Mouse (Mus musculus) limb, embryonic 12.5 days (tissue): ENCODE measurements at regions not wholly inside any gene's neighbourhood (a gene's known extent, or its start where the extent isn't known, plus 50 kb on each side); places are given as distances from the start of the nearest gene placed in this dataset.

Source experiments
- ATAC-seq: fragments of 200-750 bp; cut with Nextera tagmentation; 2 replicates; pipeline ENCODE4 v1.8.0; 2017; ENCODE audit warnings: low read depth, moderate TSS enrichment; ENCODE audit not compliant: insufficient number of reproducible peaks, insufficient read depth, low FRiP score, low TSS enrichment
- H3K27ac ChIP-seq: fragments of 300-500 bp; sonication (generic); 2 replicates; pipeline ENCODE4 v1.5.1; 2016; ENCODE audit warnings: mild to moderate bottlenecking, moderate library complexity
- H3K27me3 ChIP-seq: fragments of 300-500 bp; sonication (generic); 2 replicates; pipeline ENCODE4 v1.6.1; 2016; ENCODE audit warnings: mild to moderate bottlenecking, moderate library complexity
- H3K36me3 ChIP-seq: fragments of 300-500 bp; sonication (generic); 2 replicates; pipeline ENCODE4 v1.6.1; 2016; ENCODE audit warnings: mild to moderate bottlenecking, moderate library complexity
- H3K4me1 ChIP-seq: fragments of 300-500 bp; sonication (generic); replicated peaks from 2 replicates; pipeline ENCODE4 v1.6.1; 2016
- H3K4me2 ChIP-seq: fragments of 300-500 bp; sonication (generic); 2 replicates; pipeline ENCODE4 v1.6.1; 2016; ENCODE audit warnings: mild to moderate bottlenecking, moderate library complexity
- H3K4me3 ChIP-seq: fragments of 300-500 bp; sonication (generic); replicated peaks from 2 replicates; pipeline ENCODE4 v1.5.1; 2016; ENCODE audit warnings: mild to moderate bottlenecking
- H3K9ac ChIP-seq: fragments of 300-500 bp; sonication (generic); replicated peaks from 2 replicates; pipeline ENCODE4 v1.6.1; 2016; ENCODE audit warnings: mild to moderate bottlenecking, moderate library complexity
- H3K9me3 ChIP-seq: fragments of 300-500 bp; sonication (generic); 2 replicates; pipeline ENCODE4 v1.6.1; 2016; ENCODE audit warnings: mild to moderate bottlenecking, moderate library complexity
- WGBS: fragments of 180-500 bp; shearing (Covaris S2); methylation state at CpG from one replicate; pipeline ENCODE4 v1.1.7; 2016; 5-methylcytosine and 5-hydroxymethylcytosine counted together

DNA sequence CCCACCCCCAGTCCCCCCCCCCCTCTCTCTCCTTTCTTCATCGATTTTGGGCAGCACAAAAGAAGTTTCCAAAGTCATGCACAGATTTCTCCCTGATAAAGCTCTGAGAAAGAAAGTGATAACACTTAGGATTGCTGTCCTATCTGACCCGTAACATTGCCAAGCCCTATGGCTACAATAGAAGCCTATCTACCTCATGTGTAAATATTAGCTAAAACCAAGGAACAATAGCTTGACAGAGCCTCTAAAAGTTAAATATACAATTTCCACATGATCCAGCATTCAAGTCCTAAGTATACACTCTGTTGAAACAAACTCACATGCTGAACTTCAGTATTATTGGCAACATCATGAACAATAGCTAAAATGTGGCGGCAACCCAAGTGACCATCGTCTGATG lies 864.9 kb downstream of the Efnb2 start:
- Histone ChIP-seq H3K9me3 (no peaks in the 10 kb centered on the region), H3K4me2 (no peak overlapping the region), H3K9ac (no peak overlapping the region), H3K4me3 (no peak overlapping the region), H3K27ac (no peak overlapping the region), H3K36me3 (no peaks in the 10 kb centered on the region), H3K27me3 (no peaks in the 10 kb centered on the region), H3K4me1 (no peaks in the 10 kb centered on the region)
- ATAC-seq = no peak
- WGBS = 89% methylated on average over 4 of the region's 4 CpGs

DNA sequence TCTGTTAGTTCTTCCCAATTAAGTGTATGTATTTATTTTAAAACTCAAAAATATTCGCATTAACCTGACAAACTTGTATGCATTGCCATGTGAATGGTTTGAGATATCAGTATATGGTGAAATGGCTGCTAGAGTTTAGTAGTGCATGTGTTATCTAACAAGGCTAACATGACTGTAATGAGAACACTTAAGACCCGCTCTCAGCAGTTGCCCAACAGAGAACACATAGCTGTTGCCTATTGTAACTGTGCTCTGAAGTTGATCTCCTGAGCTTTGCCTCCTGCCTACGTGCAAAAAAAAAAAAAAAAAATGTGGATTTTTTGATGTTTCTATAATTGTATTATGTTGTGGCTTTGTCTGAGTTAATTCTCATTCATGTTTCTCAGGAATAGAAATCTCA lies 897.2 kb downstream of the Efnb2 start:
- no peaks in the 10 kb centered on the region for H3K4me1 ChIP-seq
- WGBS = 81% methylated on average over 3 of the region's 3 CpGs
- no peaks in the 10 kb centered on the region for H3K27me3 ChIP-seq
- H3K36me3 ChIP-seq = no peaks in the 10 kb centered on the region
- H3K4me3 ChIP-seq = no peak overlapping the region
- no peak overlapping the region for H3K4me2 ChIP-seq
- ATAC-seq = no peak
- no peaks in the 10 kb centered on the region for H3K9me3 ChIP-seq
- H3K9ac ChIP-seq = no peak overlapping the region
- H3K27ac ChIP-seq = no peak overlapping the region

DNA sequence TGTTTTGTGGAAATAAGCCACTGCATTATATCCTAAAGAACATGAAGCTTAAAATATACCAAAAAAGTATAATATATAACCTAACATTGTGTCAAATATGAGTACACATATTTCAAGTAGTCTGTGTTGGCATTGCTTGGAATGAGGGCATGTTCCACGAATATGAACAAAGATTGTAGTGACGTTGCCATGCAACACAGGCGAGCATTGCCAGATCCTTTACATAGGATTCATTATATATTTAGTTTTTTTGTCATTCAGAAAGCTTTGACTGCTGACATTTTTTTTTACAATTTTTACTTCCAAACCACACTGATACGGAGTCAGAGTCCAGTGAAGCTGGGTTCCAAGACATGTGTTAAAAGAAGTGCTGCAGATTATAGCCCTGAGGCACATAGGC lies 900.1 kb downstream of the Efnb2 start:
- Histone ChIP-seq H3K9ac (no peak overlapping the region), H3K27ac (no peak overlapping the region), H3K4me2 (no peak overlapping the region), H3K4me1 (no peaks in the 10 kb centered on the region), H3K4me3 (no peak overlapping the region), H3K27me3 (no peaks in the 10 kb centered on the region), H3K36me3 (no peaks in the 10 kb centered on the region), H3K9me3 (no peaks in the 10 kb centered on the region)
- 85% methylated on average over 4 of the region's 4 CpGs for WGBS
- ATAC-seq = no peak

DNA sequence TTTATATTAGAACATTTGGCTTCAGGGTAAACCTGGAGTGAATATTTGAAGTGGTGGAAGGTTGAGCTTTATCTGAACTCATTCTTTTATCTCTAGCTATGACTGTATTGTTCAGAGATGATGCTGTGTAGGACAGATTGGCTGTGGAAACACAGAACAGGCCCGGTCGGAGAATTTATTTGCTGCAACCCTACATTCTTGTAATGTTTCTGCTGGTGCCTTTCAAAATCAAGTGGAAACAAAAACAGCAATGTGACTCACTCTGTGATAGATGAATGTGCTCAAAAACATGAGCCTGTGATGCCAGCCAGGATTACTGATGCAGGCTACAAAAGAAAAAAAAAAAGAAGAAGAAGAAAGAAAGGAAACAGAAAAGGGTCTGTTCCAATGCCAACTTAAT lies 928.3 kb downstream of the Efnb2 start:
- Histone ChIP-seq H3K4me3 (no peak overlapping the region), H3K27ac (no peak overlapping the region), H3K4me2 (no peak overlapping the region), H3K9ac (no peak overlapping the region), H3K27me3 (no peaks in the 10 kb centered on the region), H3K4me1 (no peaks in the 10 kb centered on the region), H3K9me3 (no peaks in the 10 kb centered on the region), H3K36me3 (no peaks in the 10 kb centered on the region)
- ATAC-seq = no peak
- 75% methylated on average over 2 of the region's 2 CpGs for WGBS

DNA sequence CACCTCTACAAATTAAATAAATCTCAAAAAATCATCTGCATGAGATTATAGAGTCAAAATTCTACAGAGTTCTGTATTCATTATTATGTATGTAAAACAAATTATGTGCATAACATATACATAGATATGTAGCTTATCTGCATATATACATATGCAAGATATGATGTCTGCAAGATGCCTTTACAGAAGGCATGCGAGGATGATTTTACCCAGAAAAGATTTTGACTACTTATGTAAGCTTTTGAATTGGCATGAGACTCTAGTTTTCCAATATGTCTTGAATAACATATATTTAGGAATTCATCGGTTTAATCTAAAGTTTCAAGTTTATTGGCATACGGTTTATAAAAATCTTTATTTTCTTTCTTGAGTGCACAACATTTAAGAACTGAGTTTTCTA lies 939.2 kb downstream of the Efnb2 start:
- WGBS = 91% methylated on average over 3 of the region's 3 CpGs

DNA sequence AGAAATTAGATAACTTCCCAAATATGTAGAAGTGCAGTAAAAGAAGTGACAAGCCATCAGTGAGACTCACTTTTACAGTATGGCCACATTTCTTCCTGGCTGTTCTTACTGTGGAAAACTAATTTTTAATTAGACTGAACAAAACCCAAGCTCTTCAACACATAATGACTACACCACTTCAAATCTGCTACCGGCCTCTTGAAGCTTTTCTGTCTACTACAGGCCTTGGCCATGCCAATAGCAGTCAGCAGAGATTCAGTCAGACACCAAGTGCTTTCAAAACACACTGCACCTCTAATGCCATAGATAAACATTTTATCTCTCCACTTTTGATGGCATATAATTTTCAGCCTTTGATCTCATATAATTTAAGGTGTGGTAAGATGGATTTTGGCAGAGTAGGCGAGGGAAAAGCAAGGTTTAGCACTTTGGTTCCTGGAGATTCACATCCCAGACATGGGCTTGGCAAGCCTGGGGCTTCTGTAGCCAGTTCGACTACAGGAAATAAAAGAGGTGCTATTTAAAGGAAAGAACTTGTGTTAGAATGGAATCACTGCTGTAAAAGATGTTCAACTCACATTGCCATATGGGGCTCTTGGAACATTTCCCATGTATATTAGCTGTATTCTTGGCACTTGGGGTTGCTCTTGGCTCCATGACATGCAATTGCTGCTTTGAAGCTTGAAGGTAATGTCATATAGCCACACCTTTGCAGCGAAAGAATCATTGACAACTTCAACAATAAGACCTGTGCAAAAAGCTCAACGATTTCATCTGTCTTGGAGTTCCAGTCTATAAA lies 941.9 kb downstream of the Efnb2 start:
- Histone ChIP-seq H3K4me3 (no peak overlapping the region), H3K27me3 (no peaks in the 10 kb centered on the region), H3K9ac (no peak overlapping the region), H3K27ac (no peak overlapping the region), H3K36me3 (no peaks in the 10 kb centered on the region), H3K9me3 (no peaks in the 10 kb centered on the region), H3K4me1 (no peaks in the 10 kb centered on the region), H3K4me2 (no peak overlapping the region)
- 78% methylated on average over 5 of the region's 5 CpGs for WGBS
- no peak for ATAC-seq

More for the DNA sequence above, 939.2 kb downstream of the Efnb2 start:
- H3K4me1 ChIP-seq = no peaks in the 10 kb centered on the region
- no peak overlapping the region for H3K4me2 ChIP-seq
- H3K4me3 ChIP-seq = no peak overlapping the region
- no peaks in the 10 kb centered on the region for H3K9me3 ChIP-seq
- no peaks in the 10 kb centered on the region for H3K36me3 ChIP-seq
- no peaks in the 10 kb centered on the region for H3K27me3 ChIP-seq
- no peak overlapping the region for H3K27ac ChIP-seq
- no peak for ATAC-seq
- no peak overlapping the region for H3K9ac ChIP-seq

DNA sequence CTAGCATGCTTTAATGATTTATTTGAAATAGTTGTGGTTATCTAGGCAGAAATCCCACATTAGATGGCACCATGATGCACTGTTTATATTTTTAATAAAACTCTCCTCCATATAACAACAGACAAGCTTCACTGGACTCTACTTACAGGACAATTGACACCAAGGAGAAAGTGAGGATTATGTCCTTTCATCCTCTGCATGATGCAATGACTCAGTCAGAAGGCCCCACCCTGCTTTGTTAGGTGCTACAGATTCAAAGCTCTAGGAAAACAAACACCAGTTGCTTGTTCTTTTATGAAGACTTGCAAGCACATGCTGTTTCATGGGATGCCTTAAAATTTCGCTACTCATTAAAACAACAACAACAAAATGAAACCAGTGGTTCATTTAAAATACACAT lies 950.3 kb downstream of the Efnb2 start:
- H3K4me2 ChIP-seq = no peak overlapping the region
- H3K9ac ChIP-seq = no peak overlapping the region
- no peaks in the 10 kb centered on the region for H3K36me3 ChIP-seq
- no peaks in the 10 kb centered on the region for H3K9me3 ChIP-seq
- 53% methylated on average over 1 of the region's 1 CpGs for WGBS
- no peaks in the 10 kb centered on the region for H3K27me3 ChIP-seq
- no peaks in the 10 kb centered on the region for H3K4me1 ChIP-seq
- no peak overlapping the region for H3K4me3 ChIP-seq
- ATAC-seq = no peak
- H3K27ac ChIP-seq = no peak overlapping the region

DNA sequence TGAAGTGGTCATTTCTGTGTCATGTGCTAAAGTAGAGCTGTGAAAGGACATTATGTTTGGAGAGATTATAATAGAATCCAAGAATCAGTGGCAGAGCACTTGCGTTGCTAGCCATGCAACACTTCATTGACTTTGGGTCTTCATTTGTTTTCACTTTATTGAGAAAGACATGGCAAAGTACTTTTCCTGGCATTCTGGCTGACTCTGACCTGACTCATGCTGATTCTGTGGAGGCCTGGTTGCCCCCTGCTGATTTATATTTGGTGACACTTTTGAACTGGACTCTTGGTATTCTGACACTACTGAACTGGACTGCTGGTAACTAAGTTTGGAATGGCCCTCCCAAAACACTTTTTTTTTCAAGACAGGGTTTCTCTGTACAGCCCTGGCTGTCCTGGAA lies 951.6 kb downstream of the Efnb2 start:
- Histone ChIP-seq H3K36me3 (no peaks in the 10 kb centered on the region), H3K27ac (no peak overlapping the region), H3K4me2 (no peak overlapping the region), H3K4me3 (no peak overlapping the region), H3K9me3 (no peaks in the 10 kb centered on the region), H3K27me3 (no peaks in the 10 kb centered on the region), H3K9ac (no peak overlapping the region), H3K4me1 (no peaks in the 10 kb centered on the region)
- no peak for ATAC-seq
- WGBS = 74% methylated on average over 1 of the region's 1 CpGs

DNA sequence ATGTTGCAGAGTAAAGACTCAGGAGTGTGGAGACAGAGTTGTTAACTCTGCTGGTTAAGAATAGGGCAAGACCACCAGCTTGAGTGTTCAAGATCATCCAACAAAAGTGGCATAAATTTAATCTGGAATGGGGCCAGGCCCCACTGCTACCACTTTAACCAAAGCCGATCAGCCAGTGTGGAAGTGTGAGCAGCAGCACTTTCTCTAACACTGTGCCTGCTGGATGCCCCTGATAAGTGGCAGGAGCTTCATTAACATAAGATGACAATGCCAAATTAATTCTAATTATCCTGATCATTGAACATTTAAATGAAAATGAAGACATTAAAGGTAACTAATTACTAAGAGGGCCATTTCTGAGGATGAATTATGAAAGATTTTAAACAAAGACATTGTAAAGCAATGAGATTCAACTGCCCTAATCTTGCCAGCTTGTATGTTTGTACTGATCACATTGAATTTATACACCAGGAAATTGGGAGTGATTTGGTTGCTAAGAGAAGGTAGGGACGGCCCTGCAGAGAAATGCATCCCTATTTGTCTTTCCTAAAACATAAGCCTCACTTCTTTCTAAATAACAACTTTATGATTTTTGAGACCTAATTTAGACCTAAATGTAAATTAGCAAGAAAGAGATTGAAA lies 969.6 kb downstream of the Efnb2 start:
- WGBS = 87% methylated on average over 2 of the region's 2 CpGs
- no peak overlapping the region for H3K9ac ChIP-seq
- no peak overlapping the region for H3K4me3 ChIP-seq

DNA sequence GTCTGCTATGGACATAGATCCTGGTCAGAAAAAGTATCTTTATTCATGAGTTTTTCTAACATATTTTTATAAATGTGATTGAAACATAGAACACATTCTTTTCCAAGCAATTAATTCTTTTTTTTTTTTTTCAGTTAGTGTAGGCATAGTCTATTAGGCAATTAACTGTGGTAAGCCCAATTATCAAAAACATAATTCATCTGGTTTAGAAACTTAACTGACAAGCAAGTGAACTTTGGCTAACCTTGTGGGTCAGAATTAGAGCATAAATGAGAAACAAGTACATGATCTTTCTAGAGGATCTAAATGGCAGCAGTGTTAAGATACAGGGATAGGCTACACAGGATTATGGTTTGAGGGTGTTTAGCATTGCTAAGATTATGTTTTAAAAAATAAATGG lies 1007.2 kb downstream of the Efnb2 start:
- H3K9me3 ChIP-seq = no peaks in the 10 kb centered on the region
- no peak overlapping the region for H3K27ac ChIP-seq
- H3K9ac ChIP-seq = no peak overlapping the region
- no peak for ATAC-seq
- H3K4me1 ChIP-seq = no peaks in the 10 kb centered on the region
- no peaks in the 10 kb centered on the region for H3K36me3 ChIP-seq
- H3K27me3 ChIP-seq = no peaks in the 10 kb centered on the region
- no peak overlapping the region for H3K4me3 ChIP-seq
- no peak overlapping the region for H3K4me2 ChIP-seq

More for the DNA sequence above, 969.6 kb downstream of the Efnb2 start:
- Histone ChIP-seq H3K4me2 (no peak overlapping the region), H3K36me3 (no peaks in the 10 kb centered on the region), H3K4me1 (no peaks in the 10 kb centered on the region), H3K9me3 (no peaks in the 10 kb centered on the region), H3K27ac (no peak overlapping the region), H3K27me3 (no peaks in the 10 kb centered on the region)
- ATAC-seq = no peak
